Mouse (Mus musculus) CH12.LX (cell line): Measurements from ENCODE around the gene Sort1.

Experiments used
- BHLHE40 ChIP-seq: IDR thresholded peaks from 2 replicates; pipeline ENCODE4 v1.6.1; 2011; ENCODE audit warnings: mild to moderate bottlenecking, low read depth, low read length, improper control_type of control experiment
- CTCF ChIP-seq, 2 experiments: IDR thresholded peaks in 1 of 2; conservative IDR thresholded peaks in 1 of 2; 2 replicates each; pipeline ENCODE4 v1.5.1; 2011 to 2012; ENCODE audit warnings: low read depth in 2 of 2, low read length in 2 of 2, improper control_type of control experiment in 1 of 2, inconsistent platforms in 1 of 2, mild to moderate bottlenecking in 1 of 2, moderate library complexity in 1 of 2
- EP300 ChIP-seq: IDR thresholded peaks from 2 replicates; pipeline ENCODE4 v1.6.1; 2011; ENCODE audit warnings: low read length, improper control_type of control experiment
- GABPA ChIP-seq: IDR thresholded peaks from 2 replicates; pipeline ENCODE4 v1.6.1; 2012; ENCODE audit warnings: low read depth, low read length, improper control_type of control experiment, inconsistent platforms; ENCODE audit not compliant: insufficient replicate concordance
- MAX ChIP-seq: IDR thresholded peaks from 2 replicates; pipeline ENCODE4 v1.6.1; 2011; ENCODE audit warnings: low read length, improper control_type of control experiment
- MAZ ChIP-seq: IDR thresholded peaks from 2 replicates; pipeline ENCODE4 v1.6.1; 2012; ENCODE audit warnings: low read depth, mild to moderate bottlenecking, inconsistent platforms, low read length, improper control_type of control experiment, moderate library complexity
- POLR2A ChIP-seq: IDR thresholded peaks from 2 replicates; pipeline ENCODE4 v1.6.1; 2011; ENCODE audit warnings: low read depth, mild to moderate bottlenecking, improper control_type of control experiment, low read length
- RCOR1 ChIP-seq: conservative IDR thresholded peaks from 2 replicates; pipeline ENCODE4 v1.6.1; 2012; ENCODE audit warnings: low read depth, mild to moderate bottlenecking, inconsistent platforms, low read length, improper control_type of control experiment
- USF1 ChIP-seq: IDR thresholded peaks from 2 replicates; pipeline ENCODE4 v1.6.1; 2014; ENCODE audit warnings: low read depth, mild to moderate bottlenecking, inconsistent platforms, low read length, improper control_type of control experiment
- USF2 ChIP-seq: conservative IDR thresholded peaks from 2 replicates; pipeline ENCODE4 v1.6.1; 2011; ENCODE audit warnings: low read depth, low read length, improper control_type of control experiment
- ZC3H11A ChIP-seq: IDR thresholded peaks from 2 replicates; pipeline ENCODE4 v1.6.1; 2012; ENCODE audit warnings: low read depth, mild to moderate bottlenecking, inconsistent platforms, low read length, improper control_type of control experiment

- TF ChIP-seq CTCF (conservative IDR thresholded peaks at IDR 0.05 in 1 of 2, IDR thresholded peaks at IDR 0.05 in 1 of 2; ENCODE audit: low read depth in 2 of 2, low read length in 2 of 2) (no peak), MAZ (no peak), EP300 (no peak), POLR2A (no peak), RCOR1 (no peak), GABPA (no peak), MAX (no peak), USF2 (no peak), BHLHE40 (no peak), ZC3H11A (no peak), USF1 (no peak)
Measured at GRCm38 (mm10) chr3:108386186-108386585, 102.3 kb downstream of the Sort1 start.
